Mouse (Mus musculus) brain, adult 2 months (tissue): ENCODE measurements around the gene Snx22.

Experiments
- DNase-seq: peaks from one replicate; pipeline ENCODE4 v3.0.0; 2011; ENCODE audit warnings: low read depth, low spot score

Snx22 gene

GRCm38 (mm10) chr9:66068971-66069391, 538 bp downstream of the Snx22 start:
- peak; percentile 49 for DNase-seq

GRCm38 (mm10) chr9:66068056-66068455, 1.5 kb downstream of the Snx22 start:
- no peak for DNase-seq

- peak; percentile 51 for DNase-seq
These were observed 2.0 kb downstream of the Snx22 start for GRCm38 (mm10) chr9:66067542-66067941.

DNA sequence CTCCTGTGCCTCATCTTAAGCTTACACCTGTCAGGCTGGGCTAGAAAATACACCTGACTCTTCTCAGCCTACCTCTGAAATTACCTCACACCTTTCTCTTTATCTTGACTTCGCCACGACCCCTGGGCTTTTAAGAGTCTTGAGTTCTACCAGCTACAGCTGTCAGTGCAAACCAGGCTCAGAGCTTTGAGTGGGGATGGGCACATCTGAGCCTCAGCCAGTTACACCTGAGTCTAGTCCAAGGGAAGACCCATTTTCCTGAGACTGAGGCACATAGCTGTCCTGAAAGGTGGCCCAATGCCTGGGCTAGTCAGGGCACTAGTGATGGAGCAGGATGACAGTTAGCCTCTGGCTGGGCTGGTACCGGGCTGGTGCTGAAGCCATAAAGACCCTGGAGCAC, 2.7 kb downstream of the Snx22 start:
- DNase-seq: no peak

GRCm38 (mm10) chr9:66064316-66064715, 5.2 kb downstream of the Snx22 start:
- DNase-seq: no peak

DNA sequence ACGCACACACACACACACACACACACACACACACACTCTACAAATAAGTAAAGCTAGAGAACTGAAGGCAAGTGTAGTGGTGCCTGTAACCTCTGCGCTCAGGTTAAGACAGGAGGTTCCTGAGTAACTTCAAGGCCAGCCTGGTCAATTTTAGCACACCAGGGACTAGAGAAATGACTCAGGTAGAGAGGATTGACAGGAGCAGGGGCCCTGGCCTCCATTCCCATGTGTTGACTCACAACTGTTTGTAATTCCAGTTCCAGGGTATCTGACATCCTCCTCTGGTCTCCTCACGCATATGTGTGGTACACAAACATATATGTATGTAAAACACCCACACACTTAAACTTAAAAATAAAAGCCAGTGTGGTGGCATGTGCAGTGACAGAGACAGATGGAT, 6.1 kb downstream of the Snx22 start:
- no peak for DNase-seq

GRCm38 (mm10) chr9:66061656-66062055, 7.9 kb downstream of the Snx22 start:
- DNase-seq: no peak

DNA sequence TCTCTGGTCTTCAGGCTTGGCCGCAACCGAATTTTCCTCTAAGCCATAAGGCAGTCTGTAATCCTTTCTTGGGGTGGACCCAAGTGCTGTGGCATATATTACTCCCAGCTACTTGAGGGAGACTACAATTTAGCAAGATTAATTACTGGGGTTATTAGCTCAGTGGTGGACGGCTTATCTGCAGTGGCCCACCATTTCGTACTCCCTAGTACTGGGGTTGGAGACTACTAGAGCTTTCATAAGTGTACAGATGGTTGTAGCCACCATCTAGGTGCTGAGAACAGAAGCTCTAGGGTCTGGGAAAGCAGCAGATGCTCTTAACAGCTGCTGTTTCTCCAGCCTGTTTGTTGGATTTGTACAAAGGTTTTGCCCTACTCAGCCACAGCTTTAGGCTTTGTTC, 8.5 kb downstream of the Snx22 start:
- DNase-seq: peak; percentile 26

GRCm38 (mm10) chr9:66060308-66060647, 9.2 kb downstream of the Snx22 start:
- no peak for DNase-seq

DNA sequence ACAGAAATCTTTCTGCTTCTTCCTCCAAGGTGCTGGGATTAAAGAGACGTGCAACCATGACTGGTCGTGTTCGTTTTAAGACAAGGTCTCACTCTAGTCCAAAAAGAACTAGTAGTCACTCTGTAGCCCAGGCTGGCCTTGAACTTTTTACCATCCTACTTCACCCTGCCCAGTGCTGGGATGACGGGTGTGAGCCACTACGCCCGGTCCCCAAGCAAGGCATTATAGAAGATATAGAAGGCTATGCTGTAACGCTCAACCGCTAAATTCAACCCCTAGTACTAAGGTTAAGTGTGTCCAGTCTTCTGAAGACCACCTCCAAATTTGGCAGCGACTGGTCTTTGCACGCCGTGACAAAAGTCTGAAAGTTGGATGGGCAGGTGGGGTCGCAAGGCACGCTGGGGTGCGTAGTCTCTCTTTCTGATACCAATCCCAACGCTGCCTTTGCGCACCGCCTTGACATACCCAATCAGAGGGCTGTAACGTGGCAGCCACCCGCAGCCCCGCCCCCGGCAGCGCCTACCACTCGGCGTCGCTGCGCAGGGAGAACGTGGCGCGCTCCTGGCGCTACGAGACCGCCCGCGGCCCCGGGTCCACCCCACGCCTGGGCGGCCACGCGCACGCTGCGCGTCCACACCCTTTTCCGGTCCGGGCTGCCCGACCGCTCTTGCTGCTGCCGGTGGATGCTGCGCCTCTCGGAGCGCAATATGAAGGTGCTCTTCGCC, 9.8 kb downstream of the Snx22 start, which contains the start of gene Ppib:
TSS of gene Ppib (plus strand) at position 640 of the 725 bp plus-strand sequence.
- peak; percentile 99 for DNase-seq

DNA sequence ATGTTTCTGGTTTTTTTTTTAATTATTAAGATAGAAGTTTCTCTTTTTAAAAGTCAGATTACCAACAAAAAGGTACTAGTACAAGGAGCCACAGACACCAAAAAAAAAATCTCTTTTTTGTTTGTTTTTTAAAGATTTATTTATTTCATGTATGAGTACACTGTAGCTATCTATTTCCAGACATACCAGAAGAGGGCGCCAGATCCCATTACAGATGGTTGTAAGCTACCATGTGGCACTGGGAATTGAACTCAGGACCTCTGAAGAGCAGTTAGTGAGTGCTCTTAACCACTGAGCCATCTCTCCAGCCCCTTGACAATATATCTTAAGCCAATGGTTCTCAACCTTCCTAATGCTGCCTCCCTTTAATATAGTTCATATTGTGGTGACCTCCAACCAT, 15.9 kb downstream of the Snx22 start:
- DNase-seq: no peak

DNA sequence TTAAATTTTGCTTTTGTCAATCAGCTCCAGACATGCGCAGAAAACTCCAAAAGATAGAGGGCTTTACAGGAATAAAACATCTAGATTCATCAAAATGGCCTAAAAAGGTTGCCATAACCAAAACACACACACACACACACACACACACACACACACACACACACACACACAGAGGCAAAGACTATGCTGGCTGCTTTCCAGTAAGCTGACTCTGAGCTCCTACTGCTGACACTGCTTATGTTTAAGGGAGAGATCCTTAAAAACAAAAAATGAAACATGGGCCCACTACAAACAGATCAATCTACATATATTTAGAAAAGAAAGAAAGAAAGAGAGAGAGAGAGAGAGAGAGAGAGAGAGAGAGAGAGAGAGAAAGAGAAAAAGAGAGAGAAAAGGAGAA, 16.8 kb downstream of the Snx22 start:
- no peak for DNase-seq

DNA sequence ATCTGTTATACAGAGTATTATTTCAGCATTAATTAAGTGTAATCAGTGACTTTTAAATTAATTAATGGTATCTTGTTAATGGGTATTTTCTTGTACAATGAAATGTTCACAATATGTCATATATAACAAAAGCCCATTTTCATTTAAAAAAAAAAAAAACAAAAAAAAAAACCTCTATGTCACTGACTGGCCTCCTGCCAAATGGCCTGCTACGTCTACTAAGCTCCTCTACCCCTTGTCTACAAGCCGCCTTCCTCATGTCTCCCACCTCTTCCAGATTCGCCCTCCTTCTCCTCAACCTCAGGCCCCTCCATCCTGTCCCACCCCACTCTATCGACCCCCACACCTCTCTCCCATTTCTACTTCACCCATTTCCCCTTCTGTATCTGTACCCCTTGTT, 18.0 kb downstream of the Snx22 start:
- no peak for DNase-seq

DNA sequence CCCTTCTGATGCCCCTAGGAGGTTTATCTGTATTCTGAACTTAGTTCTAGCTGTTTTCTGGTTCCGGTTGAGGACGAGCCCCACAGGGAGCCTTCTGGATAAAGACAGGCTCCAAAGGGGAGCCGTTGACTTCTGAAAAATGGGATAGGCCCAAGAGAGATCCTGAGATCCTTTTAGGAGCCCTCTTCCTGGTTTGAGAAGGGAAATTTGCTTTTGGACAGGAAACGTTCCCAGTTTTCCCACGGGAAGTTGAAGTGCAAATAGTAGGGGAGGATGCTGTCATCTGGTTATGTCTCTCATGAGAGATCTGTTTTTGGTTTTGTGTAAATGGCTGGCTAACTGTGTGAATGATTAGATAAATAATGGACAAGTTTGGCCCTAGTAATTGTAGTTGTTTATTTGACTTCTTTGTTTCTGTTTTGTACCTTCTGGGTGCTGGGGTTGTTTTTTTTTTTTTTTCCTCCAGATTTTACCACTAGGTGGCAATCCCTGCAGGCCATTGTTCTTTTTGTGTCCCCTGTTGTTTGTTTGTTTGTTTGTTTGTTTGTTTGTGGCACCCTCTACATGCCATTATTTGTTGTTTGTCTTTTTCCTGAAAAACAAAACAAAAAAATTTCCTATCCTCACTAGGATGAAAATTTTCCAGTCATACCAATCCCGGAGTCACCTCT, 19.5 kb downstream of the Snx22 start:
- no peak for DNase-seq

- no peak for DNase-seq
These were observed 26.3 kb downstream of the Snx22 start for GRCm38 (mm10) chr9:66043241-66043640.

DNA sequence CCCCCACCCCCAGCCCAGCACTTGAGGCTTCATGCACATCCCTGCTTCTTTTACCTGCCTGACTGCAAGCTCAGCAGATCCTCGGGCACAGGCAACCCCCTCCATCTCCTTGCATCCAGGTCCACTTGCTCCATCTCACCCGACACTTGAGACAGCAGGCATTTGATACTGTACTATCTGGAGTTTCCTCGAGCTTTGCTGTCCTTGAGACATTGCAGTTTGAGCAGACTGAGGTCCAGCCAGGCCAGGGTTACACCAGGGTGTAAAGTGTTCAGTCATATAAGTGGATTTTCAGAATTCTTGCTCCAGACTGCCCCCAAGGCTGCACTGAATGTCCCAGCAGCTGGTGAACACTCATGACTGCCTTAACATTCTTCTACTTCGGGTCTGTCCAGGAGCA, 27.2 kb downstream of the Snx22 start:
- DNase-seq: no peak

DNA sequence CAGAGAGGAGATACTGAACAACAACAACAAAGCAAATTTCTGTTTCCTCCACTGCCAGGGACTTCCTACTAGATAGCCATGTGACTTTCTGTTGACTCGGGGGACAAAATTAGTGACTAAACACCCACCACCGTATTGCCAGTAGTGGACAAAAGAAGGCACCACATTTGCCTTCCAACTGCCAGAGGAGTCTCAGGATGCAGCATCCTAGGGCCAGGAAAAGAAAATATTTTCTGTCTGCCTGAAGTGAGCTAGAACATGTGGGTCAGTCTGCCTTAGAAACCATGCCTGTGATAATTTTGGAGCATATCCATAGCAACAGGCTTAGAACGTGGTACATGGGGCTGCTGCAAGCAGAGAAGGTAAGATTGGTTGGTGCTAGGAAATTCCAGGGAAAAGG, 28.7 kb downstream of the Snx22 start:
- peak; percentile 74 for DNase-seq

DNA sequence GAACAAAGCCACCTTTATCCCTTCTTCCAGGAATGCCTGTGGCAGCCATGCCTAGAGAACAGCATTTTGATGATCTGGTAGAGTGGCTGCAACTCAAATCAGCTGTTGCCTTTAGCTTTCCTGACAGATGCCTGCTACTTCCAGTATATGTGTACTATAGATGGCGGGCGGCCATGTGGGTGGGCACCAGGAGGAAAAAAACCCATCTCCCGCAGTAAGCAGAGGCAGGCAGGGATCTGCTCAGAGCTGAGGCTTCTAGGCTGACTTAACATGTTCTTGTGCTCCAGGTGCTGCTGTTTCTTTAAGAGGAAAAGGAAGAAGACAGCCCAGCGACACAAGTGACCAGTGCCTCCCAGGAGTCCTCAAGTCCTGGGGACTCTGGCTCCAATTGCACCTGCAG, 30.2 kb downstream of the Snx22 start:
- DNase-seq: peak; percentile 50

DNA sequence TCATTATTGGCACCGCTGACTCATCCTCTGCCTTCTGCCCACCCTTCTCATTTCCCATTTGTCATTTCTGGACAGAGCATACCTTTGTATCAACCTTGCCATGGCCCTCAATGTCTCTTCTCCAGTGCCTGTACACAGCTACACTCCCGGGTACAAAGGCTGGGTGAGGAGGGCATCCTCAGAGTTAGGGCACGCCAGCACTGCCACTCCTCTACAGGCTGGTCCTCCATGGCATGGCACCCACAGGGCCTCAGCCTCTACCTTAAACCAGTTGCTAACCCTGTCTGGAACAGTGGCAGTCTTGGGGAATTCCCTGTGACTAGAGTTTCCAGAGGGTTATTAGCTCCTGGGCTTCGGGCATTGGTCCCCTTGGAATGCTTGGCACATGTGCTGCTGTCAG, 30.9 kb downstream of the Snx22 start:
- no peak for DNase-seq

DNA sequence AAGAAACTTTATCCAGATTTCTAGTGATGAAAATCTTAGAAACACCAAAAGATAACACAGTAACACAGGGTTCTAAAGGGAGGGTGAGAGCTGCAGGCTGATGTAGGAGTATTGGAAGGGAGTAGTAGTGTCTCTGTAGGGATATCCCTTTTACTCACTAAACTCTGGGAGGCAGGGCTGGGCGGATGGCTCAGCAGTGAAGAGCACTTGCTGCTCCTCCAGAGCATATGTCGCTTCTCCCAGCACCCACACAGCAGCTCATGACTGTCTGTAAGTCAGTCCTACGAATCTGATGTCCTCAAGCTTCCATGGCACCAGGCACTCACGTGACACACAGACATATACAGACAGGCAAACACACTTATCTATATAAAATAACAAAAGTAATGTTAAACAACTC, 31.4 kb downstream of the Snx22 start:
- DNase-seq: peak; percentile 85

DNA sequence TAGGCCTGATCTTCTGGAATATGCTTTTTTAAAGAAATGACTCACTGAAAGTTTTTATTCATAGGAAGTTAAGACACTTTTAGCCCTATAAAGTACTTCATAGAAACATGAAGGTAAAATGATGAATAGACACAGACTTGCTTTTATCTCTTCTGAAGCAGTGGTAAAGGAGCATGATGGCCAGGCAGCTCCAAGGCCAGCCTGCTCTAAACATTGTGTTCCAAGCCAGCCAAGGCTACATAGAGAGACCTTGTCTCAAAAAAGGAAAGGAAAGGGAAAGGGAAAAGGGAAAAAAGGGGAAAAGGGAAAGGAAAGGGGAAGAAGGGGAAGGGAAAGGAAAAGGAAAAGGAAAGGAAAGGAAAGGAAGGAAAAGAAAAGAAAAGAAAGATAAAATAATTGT, 48.9 kb downstream of the Snx22 start:
- no peak for DNase-seq
